Mouse (Mus musculus): Measurements from ENCODE around the gene Zfp212.

DNA sequence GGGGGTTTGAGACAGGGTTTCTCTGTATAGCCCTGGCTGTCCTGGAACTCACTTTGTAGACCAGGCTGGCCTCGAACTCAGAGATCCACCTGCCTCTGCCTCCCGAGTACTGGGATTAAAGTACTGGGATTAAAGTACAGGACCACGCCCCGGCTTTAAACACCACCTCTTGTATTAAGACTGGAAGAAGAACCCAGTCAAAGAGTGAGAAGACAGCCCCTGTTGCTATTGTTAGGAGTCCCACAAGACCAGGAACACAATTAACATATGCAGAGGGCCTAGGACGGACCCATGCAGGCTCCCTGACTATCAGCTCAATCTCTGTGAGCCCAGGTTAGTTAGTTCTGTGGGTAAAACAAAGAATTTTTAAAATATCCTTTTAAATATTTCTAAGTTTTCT is 48.0 kb upstream of the Zfp212 start:
- TF ChIP-seq CTCF (IDR thresholded peaks at IDR 0.05; ENCODE audit: extremely low read depth, insufficient read length, insufficient replicate concordance, low read depth, low read length) (no peak), POLR2A (IDR thresholded peaks at IDR 0.05; ENCODE audit: low read depth, low read length) (no peak)

All from small intestine, adult 2 months (tissue).